Mouse (Mus musculus) intestine, embryonic 15.5 days (tissue): ENCODE measurements around the gene Vmn1r168. TPM values are rescaled to one million over a fixed set of nuclear protein-coding genes. Genes with fewer than 3 reads are reported as not detected.
"Not testable (repeated sequence)": the region's sequence is repeated elsewhere in the genome, so short reads cannot be mapped to it uniquely, and the experiment has no call there.

Source experiments
- ATAC-seq: fragments of 200-750 bp; cut with Nextera tagmentation; 2 replicates; pipeline ENCODE4 v1.8.0; 2017; ENCODE audit warnings: moderate TSS enrichment, moderate library complexity
- H3K27ac ChIP-seq: fragments of 300-500 bp; sonication (generic); 2 replicates; pipeline ENCODE4 v1.5.1; 2015; ENCODE audit warnings: mild to moderate bottlenecking, inconsistent platforms
- H3K27me3 ChIP-seq: fragments of 300-500 bp; sonication (generic); replicated peaks from 2 replicates; pipeline ENCODE4 v1.6.1; 2015; ENCODE audit warnings: inconsistent platforms
- H3K36me3 ChIP-seq: fragments of 300-500 bp; sonication (generic); 2 replicates; pipeline ENCODE4 v1.6.1; 2015; ENCODE audit warnings: inconsistent platforms
- H3K4me1 ChIP-seq: fragments of 300-500 bp; sonication (generic); replicated peaks from 2 replicates; pipeline ENCODE4 v1.6.1; 2015; ENCODE audit warnings: inconsistent platforms
- H3K4me2 ChIP-seq: fragments of 300-500 bp; sonication (generic); replicated peaks from 2 replicates; pipeline ENCODE4 v1.6.1; 2015; ENCODE audit warnings: mild to moderate bottlenecking, inconsistent platforms
- H3K4me3 ChIP-seq: fragments of 300-500 bp; sonication (generic); replicated peaks from 2 replicates; pipeline ENCODE4 v1.5.1; 2015; ENCODE audit warnings: inconsistent platforms
- H3K9ac ChIP-seq: fragments of 300-500 bp; sonication (generic); 2 replicates; pipeline ENCODE4 v1.6.1; 2015; ENCODE audit warnings: inconsistent platforms
- H3K9me3 ChIP-seq: fragments of 300-500 bp; sonication (generic); 2 replicates; pipeline ENCODE4 v1.6.1; 2016; ENCODE audit warnings: inconsistent platforms
- WGBS: fragments of 180-500 bp; shearing (Covaris S2); methylation state at CpG from one replicate; pipeline ENCODE4 v1.1.7; 2015; 5-methylcytosine and 5-hydroxymethylcytosine counted together
- polyA plus RNA-seq: library from polyadenylated mRNA; unstranded; fragments of >200 nt; fragmentation: Nextera tagmentation; extraction: Ambion mirVana; gene quantifications from 2 replicates; pipeline ENCODE4 v1.2.1, GENCODE M21; 2015

Vmn1r168 gene
- polyA plus RNA-seq: not detected in 2 replicates

- not testable (repeated sequence) for H3K27ac ChIP-seq, H3K9ac ChIP-seq, H3K4me1 ChIP-seq, H3K36me3 ChIP-seq, ATAC-seq, H3K4me2 ChIP-seq, H3K9me3 ChIP-seq, H3K27me3 ChIP-seq, H3K4me3 ChIP-seq
- no CpG with 5 or more reads among the region's 1 CpGs for whole genome bisulfite sequencing
Observed at GRCm38 (mm10) chr7:23539432-23539831, at the start of gene Vmn1r168. Vmn1r168 (plus strand) TSS chr7:23539732.

- ATAC-seq, H3K36me3 ChIP-seq, H3K4me2 ChIP-seq, H3K27me3 ChIP-seq, H3K4me1 ChIP-seq, H3K9me3 ChIP-seq, H3K9ac ChIP-seq, H3K27ac ChIP-seq, H3K4me3 ChIP-seq: not testable (repeated sequence)
- 83% methylated on average over 2 of the region's 2 CpGs for WGBS
Observed at GRCm38 (mm10) chr7:23507106-23507505, 32.4 kb upstream of the Vmn1r168 start, which contains the start of gene Vmn1r167. Vmn1r167 (minus strand) TSS chr7:23507206.

GRCm38 (mm10) chr7:23575226-23575625, 35.7 kb downstream of the Vmn1r168 start, which contains the start of gene Vmn1r169:
Vmn1r169 (plus strand) TSS chr7:23575526.
- ATAC-seq: not testable (repeated sequence)
- WGBS: 68% methylated on average over 1 of the region's 2 CpGs

More at GRCm38 (mm10) chr7:23575226-23575625, 35.7 kb downstream of the Vmn1r168 start, which contains the start of gene Vmn1r169:
- not testable (repeated sequence) for H3K9me3 ChIP-seq, H3K4me2 ChIP-seq, H3K4me3 ChIP-seq, H3K36me3 ChIP-seq, H3K27ac ChIP-seq, H3K27me3 ChIP-seq, H3K4me1 ChIP-seq, H3K9ac ChIP-seq

Other genes with a start within 250 kb of the Vmn1r168 start
- not detected in 2 replicates for gene Nlrp4e, start 238.5 kb upstream of the Vmn1r168 start, polyA plus RNA-seq
- not detected in 2 replicates for gene Nlrp5, start 153.8 kb upstream of the Vmn1r168 start, polyA plus RNA-seq
- gene Vmn1r167, start 32.5 kb upstream of the Vmn1r168 start, polyA plus RNA-seq: not detected in 2 replicates
- gene Vmn1r169, start 35.8 kb downstream of the Vmn1r168 start, polyA plus RNA-seq: not detected in 2 replicates
- not detected in 2 replicates for gene Vmn1r170, start 66.4 kb downstream of the Vmn1r168 start, polyA plus RNA-seq
- not detected in 2 replicates for gene Vmn1r171, start 91.0 kb downstream of the Vmn1r168 start, polyA plus RNA-seq
- gene Vmn1r172, start 118.6 kb downstream of the Vmn1r168 start, polyA plus RNA-seq: not detected in 2 replicates
- gene Vmn1r173, start 161.0 kb downstream of the Vmn1r168 start, polyA plus RNA-seq: not detected in 2 replicates
- not detected in 2 replicates for gene Vmn1r174, start 212.5 kb downstream of the Vmn1r168 start, polyA plus RNA-seq